Mouse (Mus musculus) ovary, postnatal 36 days (tissue): ENCODE results near the gene Mon2.
"Not testable (repeated sequence)": the region's sequence is repeated elsewhere in the genome, so short reads cannot be mapped to it uniquely, and the experiment has no call there.

ENCODE experiments used
- DNase-seq: peaks from one replicate; pipeline ENCODE4 v3.0.0; 2022; ENCODE audit warnings: low spot score, mixed read lengths

The Mon2 gene

GRCm38 (mm10) chr10:123057082-123057481, 19.2 kb downstream of the Mon2 start:
- DNase-seq = no peak

GRCm38 (mm10) chr10:123056463-123056862, 19.8 kb downstream of the Mon2 start:
- DNase-seq = no peak

- DNase-seq = no peak
Measured at GRCm38 (mm10) chr10:123055205-123056000, 20.9 kb downstream of the Mon2 start.

GRCm38 (mm10) chr10:123053557-123053956, 22.7 kb downstream of the Mon2 start:
- no peak for DNase-seq

- DNase-seq = no peak
Measured at GRCm38 (mm10) chr10:123052021-123052420, 24.3 kb downstream of the Mon2 start.

- DNase-seq = no peak
Measured at GRCm38 (mm10) chr10:123048730-123049129, 27.6 kb downstream of the Mon2 start.

- DNase-seq = no peak
Measured at GRCm38 (mm10) chr10:123039936-123040335, 36.4 kb downstream of the Mon2 start.

- DNase-seq = no peak
Measured at GRCm38 (mm10) chr10:123032078-123032646, 44.1 kb downstream of the Mon2 start.

GRCm38 (mm10) chr10:123031449-123031848, 44.9 kb downstream of the Mon2 start:
- DNase-seq = no peak

- no peak for DNase-seq
Measured at GRCm38 (mm10) chr10:123030589-123030988, 45.7 kb downstream of the Mon2 start.

- DNase-seq = no peak
Measured at GRCm38 (mm10) chr10:123028949-123029348, 47.4 kb downstream of the Mon2 start.

GRCm38 (mm10) chr10:123026736-123027135, 49.6 kb downstream of the Mon2 start:
- not testable (repeated sequence) for DNase-seq

- DNase-seq = no peak
Measured at GRCm38 (mm10) chr10:123013435-123013834, 62.9 kb downstream of the Mon2 start.

- DNase-seq = no peak
Measured at GRCm38 (mm10) chr10:123011421-123011820, 64.9 kb downstream of the Mon2 start.

GRCm38 (mm10) chr10:123005237-123006185, 70.8 kb downstream of the Mon2 start:
- no peak for DNase-seq

GRCm38 (mm10) chr10:123004475-123005236, 71.6 kb downstream of the Mon2 start:
- DNase-seq = no peak

- DNase-seq = no peak
Measured at GRCm38 (mm10) chr10:123001985-123002384, 74.3 kb downstream of the Mon2 start.

- no peak for DNase-seq
Measured at GRCm38 (mm10) chr10:123001363-123001762, 74.9 kb downstream of the Mon2 start.

GRCm38 (mm10) chr10:122999356-122999755, 76.9 kb downstream of the Mon2 start:
- DNase-seq = no peak

- DNase-seq = no peak
Measured at GRCm38 (mm10) chr10:122997852-122998251, 78.5 kb downstream of the Mon2 start.

GRCm38 (mm10) chr10:122994402-122995107, 81.8 kb downstream of the Mon2 start:
- DNase-seq = no peak
